Mouse (Mus musculus) cerebellum, adult (tissue): ENCODE data around the gene Thy1.

Experiments
- ATAC-seq: cut with Nextera tagmentation; 2 replicates; pipeline ENCODE4 v1.9.2; 2017; ENCODE audit warnings: mild to moderate bottlenecking, moderate library complexity, mixed read lengths; ENCODE audit not compliant: insufficient number of reproducible peaks, low FRiP score, low TSS enrichment

Gene Thy1

DNA sequence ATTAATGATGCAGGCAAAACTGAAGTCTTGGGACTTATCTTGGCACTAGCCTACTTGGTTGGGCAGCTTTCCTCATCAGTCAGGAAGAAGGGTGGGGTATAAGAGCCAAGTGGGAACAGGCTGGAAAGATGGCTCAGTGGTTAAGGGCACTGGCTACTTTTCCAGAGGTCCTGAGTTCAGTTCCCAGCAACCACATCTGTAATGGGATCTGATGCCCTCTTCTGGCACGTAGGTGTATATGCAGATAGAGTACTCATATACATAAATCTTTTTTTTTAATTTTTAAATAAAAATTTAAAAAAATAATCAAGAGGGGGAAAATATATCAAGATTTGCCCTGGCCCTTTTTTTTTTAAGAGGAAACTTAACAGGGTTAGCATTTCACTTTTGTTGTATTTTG lies 22.0 kb downstream of the Thy1 start:
- no peak for ATAC-seq

DNA sequence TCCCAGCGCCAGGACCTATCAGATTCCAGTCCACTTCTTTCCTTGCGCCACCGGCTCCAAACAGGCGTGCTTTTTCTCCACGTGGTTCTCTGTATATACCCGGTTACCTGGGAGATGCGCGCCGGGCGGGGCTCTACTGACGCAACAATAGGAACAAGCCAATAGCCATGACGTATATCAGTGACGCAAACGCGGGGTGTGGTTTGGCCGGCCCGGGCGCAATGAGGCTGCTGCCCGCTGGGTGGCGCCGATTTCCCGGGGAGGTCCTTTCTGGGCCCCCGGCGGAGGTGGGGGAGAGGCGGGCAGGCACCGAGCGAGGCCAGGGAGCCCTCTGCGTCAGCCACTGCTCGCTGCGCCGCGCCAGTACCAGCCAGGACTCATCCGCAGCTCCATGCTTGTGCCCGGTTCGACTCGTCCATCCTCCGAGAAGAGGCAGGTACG lies 23.6 kb downstream of the Thy1 start, which contains the start of gene Usp2:
Usp2 (plus strand) TSS at position 237 of the 441 bp plus-strand sequence.
- ATAC-seq, result peak; percentile 90

DNA sequence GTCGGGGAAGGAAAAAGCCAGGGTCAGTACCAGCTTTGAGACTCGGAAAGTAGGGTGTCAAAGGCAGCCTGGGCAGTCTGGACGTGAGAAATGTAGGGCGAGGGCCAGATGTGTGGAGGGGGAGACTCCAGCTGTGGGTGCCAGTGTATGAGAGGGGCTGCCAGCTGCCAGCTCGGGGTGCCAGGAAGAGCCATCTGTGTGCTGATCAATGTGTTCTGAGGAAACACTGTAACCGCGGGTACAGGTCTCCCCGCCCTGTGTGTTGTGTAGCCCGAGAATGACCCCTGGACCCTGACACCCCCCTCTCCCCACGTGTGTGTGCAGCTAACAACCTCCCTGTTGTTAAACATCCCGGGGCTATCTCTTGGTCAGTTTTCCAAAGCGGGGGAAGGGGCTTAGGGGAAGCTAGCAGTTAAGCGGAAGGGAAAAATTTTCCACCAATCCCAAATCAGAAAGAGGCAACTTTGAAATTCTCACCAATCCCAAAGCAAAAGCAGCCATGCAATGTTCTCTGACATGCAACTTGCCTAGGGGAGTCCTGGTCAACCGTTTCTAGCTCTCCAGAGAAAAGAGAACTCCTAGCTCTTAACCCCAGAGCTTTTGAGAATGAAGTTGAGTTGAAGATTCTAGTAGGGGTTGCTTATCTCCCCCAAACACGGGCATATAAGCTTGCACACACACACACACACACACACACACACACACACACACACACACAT lies 24.2 kb downstream of the Thy1 start:
- 0 out of 2 replicates have a peak, but pooled peaks have one; percentile 12 for ATAC-seq

DNA sequence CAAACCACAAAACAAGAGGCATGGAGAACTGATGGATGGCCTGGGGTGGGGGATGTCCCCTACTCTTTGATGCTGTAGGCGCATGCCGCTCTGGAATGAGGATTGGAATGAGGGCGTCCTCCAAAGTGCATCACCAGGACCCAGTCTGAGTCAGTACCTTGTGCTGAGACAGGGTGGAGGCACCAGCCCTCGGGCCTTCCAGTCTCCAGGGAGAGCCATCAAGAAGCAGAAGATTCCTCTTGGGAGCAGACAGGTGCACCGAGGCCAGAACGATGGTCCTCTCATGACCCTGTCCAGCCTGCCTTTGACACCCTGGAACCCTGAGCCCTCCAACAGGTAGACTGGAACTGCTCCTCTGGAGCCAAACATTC lies 24.8 kb downstream of the Thy1 start:
- ATAC-seq, result no peak

DNA sequence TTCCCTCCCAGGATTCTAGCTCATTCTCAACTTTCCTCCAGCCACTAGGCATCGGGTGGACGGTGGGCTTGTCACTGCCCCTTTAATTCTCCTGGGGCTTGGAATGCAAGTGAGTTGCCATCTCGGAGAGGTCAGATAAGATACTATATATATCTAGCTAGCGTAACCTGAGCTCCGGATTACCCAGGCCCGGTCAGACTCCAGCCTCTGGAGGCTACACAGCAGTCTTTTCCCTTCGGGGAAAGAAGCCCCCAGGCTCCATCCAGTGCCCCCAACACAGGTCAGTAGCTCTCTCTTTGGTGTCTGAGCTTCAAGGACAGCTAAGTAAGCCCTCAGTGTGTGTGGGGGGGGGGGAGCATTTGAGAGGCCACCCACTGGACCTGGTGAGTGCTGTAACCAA lies 26.1 kb downstream of the Thy1 start:
- no peak for ATAC-seq

DNA sequence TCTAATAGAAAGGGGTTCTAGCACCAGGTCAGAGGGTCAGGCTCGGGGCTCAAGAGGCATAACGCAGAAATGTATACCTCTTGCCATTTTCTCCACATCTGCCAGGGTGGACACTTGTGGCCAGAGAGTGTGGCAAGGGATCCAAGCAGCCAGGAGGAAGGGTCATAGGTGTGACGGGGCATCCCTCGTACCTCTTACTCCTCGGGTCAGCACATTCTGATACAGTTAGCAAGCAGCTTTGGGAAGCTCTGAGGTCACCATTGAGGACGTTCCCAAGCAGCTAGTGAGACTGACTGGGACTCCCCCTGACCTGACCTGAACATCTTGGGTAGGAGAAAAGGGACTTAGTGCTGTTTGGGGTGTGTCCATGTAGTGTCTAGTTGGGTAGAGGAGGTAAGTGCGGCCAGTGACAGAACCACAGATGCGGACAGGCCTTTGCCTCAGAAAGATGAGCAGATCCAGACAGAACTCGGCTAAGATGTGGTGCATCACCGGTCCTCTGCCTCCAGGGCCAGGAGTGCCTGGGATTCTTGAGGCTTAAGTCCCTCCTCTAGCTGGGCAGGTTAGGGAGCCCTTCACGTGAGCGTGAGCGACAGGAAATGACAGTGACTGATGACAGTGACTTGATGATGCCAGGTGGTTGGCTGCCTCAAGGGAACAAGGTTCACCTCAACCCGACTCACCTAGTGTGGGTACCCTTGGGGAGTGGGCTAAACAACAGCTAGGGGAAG lies 27.1 kb downstream of the Thy1 start:
- ATAC-seq, result no peak

DNA sequence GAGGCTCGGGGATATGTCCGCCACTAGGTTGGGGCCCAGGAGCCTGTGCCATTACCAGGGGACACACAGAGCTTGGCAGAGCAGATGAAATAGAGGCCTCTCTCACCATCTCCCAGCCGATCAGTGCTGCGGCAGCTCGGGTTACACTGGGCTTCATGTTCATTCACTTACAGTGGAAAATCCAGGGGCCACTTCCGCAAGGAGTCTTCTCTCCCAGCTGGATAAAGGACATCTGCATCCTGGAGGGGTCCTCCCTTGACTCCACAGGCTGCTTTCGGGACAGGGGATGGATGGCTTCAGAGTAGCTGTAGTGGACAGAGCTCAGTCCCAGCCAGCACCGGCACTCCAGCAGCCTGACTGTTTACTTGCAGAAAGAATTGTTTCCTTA lies 27.7 kb downstream of the Thy1 start:
- ATAC-seq, result no peak

DNA sequence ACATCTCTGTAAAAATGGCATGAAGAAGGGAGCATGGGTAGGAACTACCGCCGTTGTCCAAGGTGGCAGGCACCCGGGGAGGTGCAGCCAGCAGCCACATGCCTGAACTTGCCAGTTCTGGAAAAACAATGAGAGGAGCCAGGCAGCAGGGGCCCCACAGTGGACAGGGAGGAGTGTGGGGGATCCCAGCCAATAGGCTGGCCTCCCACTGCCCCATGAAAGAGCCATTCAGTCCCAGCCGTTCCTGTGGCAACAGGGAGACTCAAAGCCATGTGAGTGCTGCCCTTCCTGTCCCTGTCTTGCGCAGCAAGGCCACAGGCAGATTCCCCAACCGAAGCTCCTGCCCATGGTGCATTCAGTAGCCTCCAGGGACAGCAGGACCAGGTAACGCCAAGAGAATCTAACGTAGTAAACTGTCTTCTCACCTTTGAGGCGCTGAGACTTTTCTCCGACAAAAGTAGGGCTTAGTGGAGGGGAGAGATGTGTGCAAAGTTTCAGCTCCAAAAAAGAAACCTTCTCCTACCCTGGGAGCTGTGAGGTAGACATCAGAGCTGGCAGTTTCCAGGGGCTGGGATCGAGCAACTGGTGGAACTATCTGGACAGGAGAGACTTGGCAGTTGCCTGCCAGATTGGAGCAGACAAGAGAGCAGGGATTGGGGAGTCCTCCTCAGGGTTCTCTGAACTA lies 28.9 kb downstream of the Thy1 start:
- ATAC-seq, result no peak

DNA sequence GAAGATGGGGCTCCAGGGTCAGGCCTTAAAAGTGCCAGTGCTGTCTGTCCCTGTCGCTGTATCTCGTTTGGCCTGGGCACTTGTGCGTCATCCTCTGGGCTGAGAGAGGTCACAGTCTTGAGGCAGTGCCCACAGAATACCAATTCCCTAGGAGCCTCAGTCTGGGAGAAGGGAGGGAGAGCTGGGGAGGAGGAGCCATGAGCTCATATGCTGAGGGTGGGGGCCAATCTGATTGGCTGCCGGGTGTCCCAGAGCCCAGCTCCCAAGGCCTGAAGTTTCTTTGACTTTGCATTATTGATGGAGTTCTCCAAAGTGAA lies 29.4 kb downstream of the Thy1 start:
- no peak for ATAC-seq

DNA sequence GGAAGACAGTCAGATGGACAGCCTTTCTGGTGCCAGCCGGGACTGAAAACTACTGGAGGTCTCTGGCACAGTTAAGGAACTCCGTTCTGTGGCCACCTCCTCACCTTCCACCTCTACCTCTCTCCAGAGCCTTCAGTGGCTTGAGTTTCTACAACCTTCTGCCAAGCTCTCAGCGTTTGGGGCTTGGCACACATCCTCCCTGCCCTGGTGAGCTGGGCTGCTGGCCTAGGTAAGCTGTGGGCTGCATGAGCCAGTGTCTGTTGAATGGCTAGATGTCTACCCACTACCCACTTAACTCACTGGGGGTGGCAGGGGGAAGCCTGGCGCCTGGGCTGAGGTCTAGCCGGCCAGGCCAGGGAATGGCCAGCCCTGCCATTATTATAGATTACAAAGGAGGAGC lies 29.9 kb downstream of the Thy1 start:
- ATAC-seq, result no peak

DNA sequence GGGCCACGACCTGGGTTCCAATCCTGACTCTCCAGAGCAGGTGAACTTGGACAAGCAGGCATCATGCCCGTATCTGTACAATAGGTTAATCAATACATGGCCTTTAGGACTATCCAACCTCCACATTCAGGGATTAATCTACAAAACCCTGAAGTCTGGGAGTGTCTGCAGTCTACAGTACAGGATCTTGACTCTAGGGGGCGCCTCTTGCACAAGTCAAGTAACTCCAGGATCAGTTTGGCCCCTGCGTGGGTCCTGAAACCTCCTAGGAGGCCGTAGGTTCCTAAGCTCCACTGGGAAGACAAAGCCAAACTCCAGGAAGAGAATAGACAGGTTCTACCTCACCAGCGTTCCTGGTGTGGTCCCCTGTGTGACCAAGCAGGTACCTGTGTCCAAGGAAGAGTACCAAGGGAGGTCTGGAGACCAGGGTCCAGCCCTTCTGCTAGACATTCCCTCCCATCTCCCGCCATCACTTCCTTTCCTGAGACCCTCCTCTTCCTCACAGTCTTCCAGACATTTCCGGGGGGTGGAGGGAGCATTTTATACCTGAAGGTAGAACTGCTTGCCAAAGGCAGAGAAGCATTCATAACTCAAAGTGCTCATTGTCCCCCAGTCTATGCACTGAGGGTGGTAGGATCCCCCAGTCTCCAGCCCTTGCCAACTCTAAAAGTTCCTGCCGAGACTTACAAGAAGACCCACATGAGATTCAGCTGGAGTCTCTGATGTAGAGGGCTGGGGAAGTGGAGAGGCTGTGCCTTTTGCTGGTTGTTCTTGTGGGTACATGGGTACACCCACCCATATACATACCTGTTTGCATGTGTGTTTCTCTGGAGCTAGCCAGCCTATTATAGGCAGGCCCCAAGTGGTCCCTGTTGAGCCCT lies 31.5 kb downstream of the Thy1 start:
- no peak for ATAC-seq

DNA sequence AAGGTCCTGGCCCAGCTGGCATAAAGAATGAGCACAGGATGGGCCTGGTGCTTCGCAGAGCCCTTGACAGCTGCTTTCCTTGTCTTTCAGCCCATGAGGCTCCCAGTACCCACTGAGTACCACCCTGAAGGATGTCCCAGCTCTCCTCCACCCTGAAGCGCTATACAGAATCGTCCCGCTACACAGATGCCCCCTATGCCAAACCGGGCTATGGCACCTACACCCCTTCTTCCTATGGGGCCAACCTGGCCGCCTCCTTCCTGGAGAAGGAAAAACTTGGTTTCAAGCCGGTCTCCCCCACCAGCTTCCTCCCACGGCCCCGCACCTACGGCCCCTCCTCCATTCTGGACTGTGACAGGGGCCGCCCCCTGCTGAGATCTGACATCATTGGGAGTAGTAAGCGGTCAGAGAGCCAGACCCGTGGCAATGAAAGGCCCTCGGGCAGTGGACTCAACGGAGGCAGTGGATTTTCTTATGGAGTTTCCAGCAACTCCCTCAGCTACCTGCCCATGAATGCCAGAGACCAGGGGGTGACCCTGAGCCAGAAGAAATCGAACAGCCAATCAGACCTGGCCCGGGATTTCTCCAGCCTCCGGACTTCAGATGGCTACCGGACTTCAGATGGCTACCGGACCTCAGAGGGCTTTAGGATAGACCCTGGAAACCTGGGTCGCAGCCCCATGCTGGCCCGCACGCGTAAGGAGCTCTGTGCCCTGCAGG lies 32.3 kb downstream of the Thy1 start:
- ATAC-seq, result no peak

DNA sequence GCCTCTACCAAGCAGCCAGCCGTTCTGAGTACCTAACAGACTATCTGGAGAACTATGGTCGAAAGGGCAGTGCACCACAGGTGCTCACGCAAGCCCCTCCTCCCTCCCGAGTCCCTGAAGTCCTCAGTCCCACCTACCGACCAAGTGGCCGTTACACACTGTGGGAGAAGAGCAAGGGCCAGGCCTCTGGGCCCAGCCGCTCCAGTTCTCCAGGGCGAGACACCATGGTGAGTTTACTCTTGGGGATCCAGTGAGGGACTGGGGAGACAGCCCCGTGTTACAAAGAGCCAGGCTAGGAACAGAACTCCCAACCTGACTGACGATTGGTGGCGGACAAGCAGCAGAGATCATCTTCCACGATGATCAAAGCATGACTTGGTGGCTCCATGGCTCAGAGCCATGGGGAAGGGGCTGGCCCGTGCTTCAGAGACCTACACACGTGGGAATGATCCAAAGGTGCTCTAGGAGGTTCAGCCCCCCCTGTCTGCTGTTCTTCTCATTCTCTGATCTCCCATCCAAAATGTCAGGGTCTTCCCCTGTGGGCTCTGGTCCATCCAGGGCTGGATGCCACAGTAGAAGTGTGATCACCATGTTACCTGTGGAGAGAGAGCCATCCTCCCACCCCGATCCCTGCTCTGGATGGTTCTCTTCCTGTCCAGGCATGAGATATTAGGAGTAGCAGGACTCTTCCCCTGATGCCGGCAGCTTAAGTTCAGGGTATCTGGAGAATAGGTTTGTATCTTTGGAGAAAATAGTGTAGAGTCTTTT lies 33.0 kb downstream of the Thy1 start:
- ATAC-seq, result no peak

DNA sequence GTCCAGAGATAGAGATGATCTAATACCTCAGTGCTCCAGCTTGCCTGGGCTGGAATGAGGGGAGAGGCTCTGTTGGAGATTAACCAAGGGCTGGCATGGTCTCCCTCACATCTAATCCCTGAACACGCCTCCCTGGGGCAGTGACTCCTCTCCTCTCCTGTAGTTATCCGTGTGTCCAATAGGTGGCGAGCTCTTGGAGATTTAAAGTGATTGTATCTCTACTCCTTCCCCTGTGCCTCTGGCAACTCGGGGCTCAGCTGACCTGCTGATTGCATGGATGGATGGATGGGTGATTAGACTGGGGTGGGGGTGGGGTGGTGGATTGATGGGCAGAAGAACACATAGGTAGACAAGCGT lies 33.6 kb downstream of the Thy1 start:
- ATAC-seq, result no peak

DNA sequence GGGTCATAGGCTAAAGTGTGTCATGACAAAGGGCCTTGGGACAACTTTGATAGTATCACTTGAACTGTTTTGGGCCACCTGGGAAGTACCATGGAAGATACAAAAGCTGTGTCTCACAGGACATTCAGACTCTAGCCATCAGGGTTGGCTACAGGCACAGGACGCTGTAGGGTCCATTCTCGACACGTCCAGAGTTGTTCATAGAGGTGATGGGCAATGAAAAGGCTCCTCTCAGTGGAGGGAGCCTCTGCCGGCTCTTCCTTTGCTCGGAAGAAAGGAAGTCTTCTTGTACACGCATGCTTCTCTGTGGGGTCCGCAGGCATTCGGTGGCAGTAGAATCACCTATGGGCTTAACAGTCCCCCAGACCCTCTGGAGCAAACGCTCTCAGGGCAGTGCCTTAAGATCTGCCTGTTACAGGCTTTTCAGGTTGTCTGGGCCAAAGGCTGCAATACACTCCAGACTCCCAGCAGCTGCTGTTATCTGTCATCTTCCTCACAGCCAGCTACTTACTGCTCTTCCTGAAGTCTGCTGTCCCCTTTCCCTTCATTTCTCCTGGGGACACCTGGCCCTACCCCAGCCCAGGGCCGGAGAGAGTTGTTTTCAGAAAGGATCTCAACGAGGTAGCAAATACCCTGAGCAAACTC lies 34.2 kb downstream of the Thy1 start:
- no peak for ATAC-seq

DNA sequence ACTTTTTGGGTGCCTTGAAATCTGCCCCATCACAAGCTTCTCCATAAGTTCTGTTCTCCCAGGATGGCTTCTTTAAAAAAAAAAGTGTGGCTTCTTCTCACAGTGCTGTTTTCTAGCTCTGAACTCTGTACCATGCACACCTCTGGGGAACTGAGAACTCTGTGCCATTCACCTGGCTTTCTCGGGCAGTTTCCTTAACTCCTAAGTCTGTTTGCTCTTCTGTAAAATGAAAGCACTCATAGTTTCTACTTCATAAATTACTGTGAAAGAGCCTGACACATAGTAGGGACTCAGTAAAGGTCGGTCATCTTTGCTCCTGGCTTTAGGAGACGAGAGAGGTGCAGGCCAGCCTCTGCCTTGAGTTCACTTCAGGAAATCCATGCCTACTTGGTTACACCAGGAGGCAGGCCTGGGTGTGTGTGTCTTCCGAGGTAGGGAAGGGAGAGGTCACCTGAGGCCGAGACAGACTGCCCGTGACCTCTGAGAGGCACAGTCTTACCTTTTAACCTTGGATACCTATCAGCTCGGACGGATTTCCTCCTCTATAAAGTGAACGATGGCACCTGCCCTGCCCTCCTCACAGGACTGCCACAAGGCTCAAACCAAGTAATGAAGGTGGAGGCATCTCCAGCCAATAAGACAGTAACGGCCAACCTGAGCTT lies 35.1 kb downstream of the Thy1 start:
- ATAC-seq, result no peak

DNA sequence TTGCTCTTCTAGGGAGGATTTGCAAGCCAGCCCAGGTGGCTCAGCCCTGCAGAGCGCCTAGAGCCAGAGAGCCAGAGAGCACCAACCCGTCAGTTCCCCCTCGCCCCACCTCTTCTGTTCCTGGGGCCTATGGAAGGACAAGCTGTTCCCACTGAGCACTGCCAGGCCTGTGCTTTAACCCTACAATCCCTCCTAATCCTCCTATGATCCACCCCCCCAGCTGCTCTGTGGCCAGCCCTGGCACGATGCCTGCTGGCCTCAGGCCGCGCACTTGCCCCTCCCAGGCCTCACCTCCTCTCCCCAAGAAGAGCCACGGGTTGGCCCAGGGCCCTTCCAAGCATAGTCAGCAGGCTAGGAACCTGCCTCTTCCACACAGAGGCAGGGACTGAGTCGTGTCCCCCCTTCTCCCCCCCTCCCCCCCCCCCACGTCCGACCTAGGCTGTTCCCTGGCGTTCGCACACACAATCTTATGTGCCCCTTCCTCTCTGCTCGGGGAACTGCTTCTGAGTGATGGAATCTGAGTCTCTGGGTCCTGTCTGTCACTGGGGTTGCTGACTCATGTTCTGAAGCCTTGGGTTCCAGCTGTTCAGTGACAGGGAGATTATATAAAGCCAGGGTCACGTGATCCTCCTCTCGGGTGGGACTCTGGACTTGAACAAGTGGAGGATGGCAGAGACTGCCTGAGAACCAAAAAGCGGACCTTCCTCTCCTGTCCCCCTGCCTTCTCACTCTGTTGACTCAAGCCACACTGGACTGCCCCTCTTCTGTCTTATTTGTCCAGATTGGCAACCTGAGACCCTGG lies 36.0 kb downstream of the Thy1 start:
- peak; percentile 86 for ATAC-seq
